Mouse (Mus musculus) kidney, adult 2 months (tissue): ENCODE measurements around the gene Tpo. TPM values are rescaled to one million over a fixed set of nuclear protein-coding genes. Genes with fewer than 3 reads are reported as not detected.

ENCODE experiments used
- DNase-seq: peaks from one replicate; pipeline ENCODE4 v3.0.0; 2021
- H3K27ac ChIP-seq: fragments of 200-500 bp; 2 replicates; pipeline ENCODE4 v1.5.1; 2012; ENCODE audit warnings: low read depth, low read length, control low read depth, inconsistent platforms; ENCODE audit not compliant: insufficient read depth
- H3K27me3 ChIP-seq: fragments of 200-500 bp; replicated peaks from 2 replicates; pipeline ENCODE4 v1.6.1; 2012; ENCODE audit warnings: mild to moderate bottlenecking, moderate library complexity, low read length, inconsistent platforms; ENCODE audit not compliant: control insufficient read depth, insufficient read depth
- H3K36me3 ChIP-seq: fragments of 200-500 bp; 2 replicates; pipeline ENCODE4 v1.6.1; 2012; ENCODE audit warnings: mild to moderate bottlenecking, moderate library complexity, low read length, inconsistent platforms; ENCODE audit not compliant: control insufficient read depth, insufficient read depth
- H3K4me1 ChIP-seq: fragments of 200-500 bp; 2 replicates; pipeline ENCODE4 v1.6.1; 2011; ENCODE audit warnings: low read length; ENCODE audit not compliant: control insufficient read depth, insufficient read depth
- H3K4me3 ChIP-seq: fragments of 200-500 bp; 2 replicates; pipeline ENCODE4 v1.5.1; 2011; ENCODE audit warnings: mild to moderate bottlenecking, low read depth, low read length, control low read depth; ENCODE audit not compliant: insufficient read depth
- CTCF ChIP-seq: fragments of 200-500 bp; conservative IDR thresholded peaks from 2 replicates; pipeline ENCODE4 v1.5.1; 2011; ENCODE audit warnings: low read depth, mild to moderate bottlenecking, control low read depth, low read length, moderate library complexity, mixed read lengths; ENCODE audit not compliant: insufficient read depth, insufficient read length
- POLR2A ChIP-seq: fragments of 200-500 bp; IDR thresholded peaks from one replicate; pipeline ENCODE4 v1.6.1; 2011; ENCODE audit warnings: low read depth, low read length, control low read depth
- WGBS: fragments of 180-500 bp; shearing (Covaris S2); methylation state at CpG from one replicate; pipeline ENCODE4 v1.1.7; 2018; 5-methylcytosine and 5-hydroxymethylcytosine counted together
- polyA plus RNA-seq: library from polyadenylated mRNA; depleted of rRNA; stranded (reverse); fragments of >200 nt; gene quantifications from 2 replicates; pipeline ENCODE4 v1.2.3, GENCODE M21; 2012; rRNA removed

Gene Tpo
- polyA plus RNA-seq, 1 experiment: not detected

GRCm38 (mm10) chr12:30020447-30020846 is 112.0 kb downstream of the Tpo start:
- no peaks in the 10 kb centered on the region for H3K4me1 ChIP-seq
- H3K36me3 ChIP-seq: no peaks in the 10 kb centered on the region
- no peak overlapping the region for H3K27ac ChIP-seq
- H3K27me3 ChIP-seq: no peaks in the 10 kb centered on the region
- TF ChIP-seq CTCF: no peak
- no peak for TF ChIP-seq POLR2A
- no peak for DNase-seq
- no peak overlapping the region for H3K4me3 ChIP-seq

DNA sequence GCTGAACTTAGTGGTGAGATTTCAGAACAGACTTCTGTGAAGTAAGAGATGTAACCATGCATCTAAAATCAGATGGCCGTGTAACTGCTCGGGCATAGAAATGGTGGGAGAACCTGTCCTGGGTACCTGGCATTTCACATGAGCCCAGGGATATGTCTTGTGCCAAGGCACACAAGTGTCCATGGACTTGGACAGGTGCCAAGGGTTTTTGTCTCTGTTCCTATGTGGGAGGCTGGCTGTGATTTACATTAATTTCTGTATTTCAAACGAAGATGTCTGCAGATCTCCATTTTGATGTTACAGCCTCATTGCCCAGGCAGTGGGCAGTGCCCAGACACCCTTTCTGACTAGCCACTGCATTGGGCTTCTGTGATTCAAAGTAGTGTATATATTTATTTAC is 115.3 kb downstream of the Tpo start:
- no peak overlapping the region for H3K27ac ChIP-seq
- H3K4me1 ChIP-seq: no peaks in the 10 kb centered on the region
- no peaks in the 10 kb centered on the region for H3K27me3 ChIP-seq
- 69% methylated on average over 3 of the region's 3 CpGs for WGBS
- no peak for TF ChIP-seq CTCF
- no peak for TF ChIP-seq POLR2A
- H3K36me3 ChIP-seq: no peaks in the 10 kb centered on the region
- no peak overlapping the region for H3K4me3 ChIP-seq
- DNase-seq: no peak

GRCm38 (mm10) chr12:30015501-30015900 is 116.9 kb downstream of the Tpo start:
- Histone ChIP-seq H3K27me3 (no peaks in the 10 kb centered on the region), H3K4me3 (no peak overlapping the region), H3K36me3 (no peaks in the 10 kb centered on the region), H3K4me1 (no peaks in the 10 kb centered on the region), H3K27ac (no peak overlapping the region)
- 88% methylated on average over 9 of the region's 9 CpGs for WGBS
- no peak for DNase-seq
- TF ChIP-seq POLR2A (no peak), CTCF (no peak)

DNA sequence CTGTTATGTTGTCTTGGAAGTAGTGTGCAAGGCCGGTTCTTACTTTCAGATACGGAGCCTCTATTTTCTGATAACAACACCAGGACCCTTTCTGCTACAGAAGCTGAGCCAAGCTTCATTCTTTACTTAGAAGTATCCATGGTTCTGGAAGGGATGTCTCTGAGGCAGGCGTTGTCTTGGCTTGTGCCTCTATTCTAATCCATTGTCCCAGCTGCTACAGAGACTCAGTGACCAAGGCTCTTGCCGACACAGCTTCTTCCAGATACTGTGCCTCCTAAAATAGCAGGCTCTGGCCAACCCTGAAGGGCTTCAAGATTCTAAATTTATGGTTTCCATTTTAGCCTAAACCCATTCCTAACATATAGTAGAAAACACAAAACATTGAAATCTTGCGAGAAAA is 123.7 kb downstream of the Tpo start:
- H3K36me3 ChIP-seq: no peaks in the 10 kb centered on the region
- WGBS: 88% methylated on average over 5 of the region's 5 CpGs
- TF ChIP-seq POLR2A: no peak
- TF ChIP-seq CTCF: no peak
- peaks cover 4% of the 10 kb centered on the region; the same call in 1 of the 2 replicates for H3K4me1 ChIP-seq
- no peaks in the 10 kb centered on the region for H3K27me3 ChIP-seq
- no peak overlapping the region for H3K27ac ChIP-seq
- no peak overlapping the region for H3K4me3 ChIP-seq
- no peak for DNase-seq

DNA sequence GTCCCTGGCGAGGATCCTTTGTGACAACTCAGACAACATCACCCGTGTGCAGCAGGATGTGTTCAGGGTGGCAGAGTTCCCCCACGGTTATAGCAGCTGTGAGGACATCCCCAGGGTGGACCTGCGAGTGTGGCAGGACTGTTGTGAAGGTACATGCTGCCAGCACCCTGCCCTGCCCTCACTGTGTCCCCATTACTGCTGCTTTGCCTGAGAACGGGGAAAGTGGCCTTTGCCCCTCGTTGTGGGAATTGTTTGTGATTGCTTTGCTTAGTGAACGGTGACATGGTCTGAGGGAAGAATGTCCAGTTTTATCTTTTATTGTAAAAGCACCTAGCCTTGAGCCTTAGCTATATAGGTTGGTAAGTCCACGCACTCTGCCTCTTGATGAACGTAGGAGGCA is 125.8 kb downstream of the Tpo start:
- Histone ChIP-seq H3K27me3 (no peaks in the 10 kb centered on the region), H3K4me1 (peaks cover 4% of the 10 kb centered on the region; the same call in 1 of the 2 replicates), H3K4me3 (no peak overlapping the region), H3K27ac (no peak overlapping the region), H3K36me3 (no peaks in the 10 kb centered on the region)
- WGBS: 57% methylated on average over 9 of the region's 9 CpGs
- DNase-seq: peak; percentile 55
- TF ChIP-seq POLR2A (no peak), CTCF (no peak)

Other genes starting within 250 kb of the Tpo start
- 24.0 and 29.2 TPM in 2 replicates for gene Pxdn, start 195.0 kb downstream of the Tpo start, polyA plus RNA-seq
- 0.88 and 1.2 TPM in 2 replicates for gene Sntg2, start 240.8 kb upstream of the Tpo start, polyA plus RNA-seq